Mouse (Mus musculus): Measurements from ENCODE around the gene Pkn1. TPM values are rescaled to one million over a fixed set of nuclear protein-coding genes. Genes with fewer than 3 reads are reported as not detected.

Pkn1 gene
- 18.9 and 25.5 TPM in 2 replicates for polyA plus RNA-seq (2015; fragmentation: Nextera tagmentation; extraction: Ambion mirVana)

DNA sequence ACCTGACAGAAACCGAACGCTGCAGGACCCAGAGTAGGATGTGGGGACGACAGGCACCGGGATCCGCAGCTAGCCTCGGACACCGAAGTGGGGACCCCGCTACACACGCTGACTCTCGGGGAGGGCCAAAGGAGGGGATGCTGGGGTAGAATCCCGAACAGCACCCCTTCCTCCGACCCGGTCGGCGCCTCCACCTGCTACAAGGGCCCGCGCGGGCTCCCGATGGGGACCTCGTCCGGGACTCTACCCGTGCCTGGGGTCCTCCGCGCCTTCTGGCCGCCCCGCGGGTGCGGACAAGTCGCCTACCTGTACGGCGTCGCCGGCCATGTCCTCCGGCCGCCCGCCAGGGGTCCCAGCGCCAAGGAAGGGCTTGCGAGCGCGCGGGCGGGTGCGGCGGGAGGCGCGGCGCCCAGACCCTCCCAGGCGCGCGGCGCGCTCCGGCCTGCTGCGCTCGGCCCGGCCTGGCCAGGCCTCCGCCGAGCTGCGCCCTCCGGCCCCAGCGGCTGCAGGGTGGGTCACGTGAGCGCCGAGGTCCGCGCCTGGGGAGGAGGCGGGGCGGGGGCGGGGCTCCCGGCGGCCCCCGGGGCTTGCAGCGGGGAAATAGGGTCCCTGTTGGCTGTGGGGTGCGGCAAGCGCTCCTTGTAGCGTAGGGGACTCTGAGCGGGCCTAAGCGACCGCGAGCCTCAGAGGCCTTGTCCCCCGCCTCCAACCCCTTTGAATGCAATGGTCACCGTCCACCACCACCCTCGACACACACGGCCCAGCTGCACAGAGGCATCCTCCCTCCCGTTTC lies at the start of gene Pkn1:
Gene Pkn1, minus strand, starts transcription at position 519 of the 793 bp plus-strand sequence.

DNA sequence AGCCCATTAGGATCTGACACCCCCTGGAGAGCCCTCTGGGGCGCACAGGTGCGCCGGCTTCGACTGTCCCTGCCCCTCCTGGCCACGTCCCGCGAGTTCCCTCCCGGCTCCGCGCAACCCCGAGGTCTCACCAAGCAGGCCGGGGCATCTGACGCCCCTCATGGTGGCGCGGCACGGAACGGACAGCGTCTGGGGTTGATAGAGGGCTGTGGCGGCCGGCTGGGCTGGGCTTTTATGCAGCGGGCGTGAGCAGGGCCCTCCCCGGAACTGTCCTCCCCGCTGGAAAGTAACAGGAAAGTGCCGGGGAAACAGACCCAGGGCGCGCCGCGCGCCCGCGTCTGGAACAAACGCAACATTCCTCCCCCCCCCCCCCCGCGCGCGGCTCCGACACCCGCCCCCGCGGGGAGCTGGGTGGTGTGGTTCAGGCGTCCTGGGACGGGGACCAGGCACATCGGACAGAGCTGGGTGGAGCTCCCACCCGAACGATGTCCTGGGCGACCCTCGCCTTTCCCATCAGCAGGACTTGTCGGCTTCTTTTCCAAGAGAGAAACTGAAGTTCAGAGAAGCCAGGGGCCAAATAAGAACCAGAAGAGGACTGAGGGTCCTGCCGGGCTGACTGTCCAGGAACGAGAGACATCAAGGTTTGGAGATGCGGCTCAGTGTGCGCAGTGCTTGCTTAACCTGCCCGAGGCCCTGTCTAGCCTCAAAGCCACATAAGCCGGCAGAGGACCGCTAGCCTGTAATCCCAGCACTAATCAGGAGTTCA lies 42.2 kb upstream of the Pkn1 start, which contains the start of gene Adgre5:
Gene Adgre5, minus strand, starts transcription at position 351 of the 766 bp plus-strand sequence.

DNA sequence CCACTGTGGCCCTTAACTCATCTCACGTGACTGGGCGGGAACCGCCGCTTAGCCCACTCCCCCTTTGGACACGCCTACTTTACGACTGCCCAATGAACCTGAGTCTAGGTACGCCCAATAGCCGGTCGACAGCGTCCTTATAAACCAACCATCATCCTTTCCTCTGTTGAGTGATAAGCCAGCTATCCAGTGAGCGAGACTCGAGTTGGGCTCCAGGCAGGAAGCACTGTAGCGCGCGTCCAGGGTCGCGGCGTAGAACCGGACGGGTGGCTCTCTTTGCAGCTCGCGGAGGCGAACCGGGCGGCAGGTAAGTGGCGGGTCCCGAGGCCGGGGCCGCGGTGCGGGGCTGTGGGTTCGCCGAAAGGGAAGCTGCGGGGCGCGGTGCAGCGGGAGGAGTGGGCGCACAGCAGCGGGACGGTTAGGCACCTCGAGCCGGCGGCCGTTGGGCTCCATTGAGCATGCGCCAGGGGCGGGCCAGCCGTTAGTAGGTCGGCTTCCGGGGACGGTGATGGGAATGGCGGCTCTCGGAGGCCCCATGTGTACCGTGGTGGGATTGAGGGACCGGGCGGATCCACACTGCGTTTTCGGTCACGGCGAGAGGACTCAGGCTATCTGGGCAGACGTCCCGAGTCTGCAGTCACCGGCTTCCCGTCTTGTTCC lies 16.2 kb upstream of the Pkn1 start, which contains the start of gene Ddx39:
Gene Ddx39, plus strand, starts transcription at position 147 of the 660 bp plus-strand sequence.

DNA sequence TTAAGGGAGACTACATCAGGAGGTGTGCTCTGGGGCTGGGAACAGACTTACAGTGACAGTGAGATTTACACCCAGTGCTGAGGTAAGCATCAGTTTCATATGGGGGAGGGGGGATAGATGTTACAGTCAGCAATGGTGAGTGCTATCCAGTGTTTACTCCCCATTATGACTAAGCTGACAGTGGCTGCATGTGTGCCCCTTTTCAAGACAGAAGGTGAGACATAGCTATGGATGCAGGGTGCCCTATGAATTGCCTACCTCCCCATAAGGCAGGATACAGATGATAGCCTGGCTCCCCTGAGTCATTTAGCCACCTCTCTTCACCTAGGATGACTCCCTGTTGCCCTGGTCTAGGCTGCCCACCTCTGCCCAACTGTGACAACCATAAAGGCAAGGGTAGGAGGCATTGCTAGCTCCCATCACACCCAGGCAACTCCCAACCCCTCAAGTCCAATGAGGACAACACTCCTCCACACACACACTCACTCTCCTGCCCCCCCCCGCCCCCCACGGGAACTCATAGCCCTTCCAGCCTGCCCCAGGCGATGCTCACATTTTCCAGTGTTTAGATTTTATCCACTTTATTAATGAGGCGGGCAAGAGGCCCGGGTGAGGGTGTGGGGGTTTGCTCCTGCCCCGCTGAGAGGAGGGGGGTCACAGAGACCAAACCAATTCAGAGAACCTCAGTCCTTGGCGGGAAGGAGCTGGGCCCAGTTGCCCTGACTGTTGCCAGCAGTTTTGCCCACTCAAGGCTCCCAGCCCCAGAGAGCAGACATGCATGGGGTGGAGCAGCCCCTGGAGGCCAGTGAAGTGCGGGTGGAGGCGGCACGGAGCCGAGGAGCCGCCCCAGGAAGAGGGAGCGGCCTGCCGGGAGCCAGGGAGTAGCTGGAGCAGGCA lies 32.8 kb downstream of the Pkn1 start, which contains the start of gene Ptger1:
Gene Ptger1, plus strand, starts transcription at position 710 of the 897 bp plus-strand sequence.

DNA sequence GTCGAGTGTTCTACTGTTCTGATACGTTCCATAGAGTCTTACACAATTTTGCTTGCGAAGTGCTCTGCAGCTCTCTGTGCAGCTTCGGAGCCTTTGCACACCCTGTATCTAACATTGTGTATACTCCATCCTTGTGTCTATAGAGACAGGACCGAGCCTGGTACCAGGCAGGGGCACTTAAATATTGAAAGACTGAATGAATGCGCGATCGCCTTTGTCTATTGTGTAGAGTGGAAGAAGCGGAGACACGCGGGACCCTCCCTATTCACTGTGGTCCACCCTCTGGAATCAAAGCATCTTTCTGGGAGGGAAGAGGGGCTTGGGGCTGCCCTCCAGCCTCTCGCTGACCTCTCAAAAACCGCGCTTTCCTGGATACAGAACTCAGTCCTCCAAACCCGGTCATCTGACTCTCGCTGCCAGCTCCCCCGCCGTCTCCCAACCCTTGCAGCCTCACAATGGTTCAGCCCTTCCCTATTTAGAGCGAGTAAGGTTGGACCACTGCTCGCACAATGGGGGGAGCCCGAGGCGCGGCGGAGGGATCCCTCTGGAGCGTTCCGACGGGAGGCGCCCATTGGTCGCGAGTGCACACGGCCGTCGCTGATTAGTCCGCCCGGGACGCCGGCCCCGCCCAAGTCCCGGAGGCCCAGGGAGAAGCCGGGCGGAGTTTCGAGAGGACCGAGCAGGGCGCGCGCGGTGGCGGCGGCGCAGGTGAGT lies 46.8 kb downstream of the Pkn1 start, which contains the start of gene Gipc1:
Gene Gipc1, plus strand, starts transcription at position 648 of the 714 bp plus-strand sequence.

Other genes starting within 250 kb of the Pkn1 start
- 84.7 and 96.6 TPM in 2 replicates for gene Scoc, start 240.8 kb downstream of the Pkn1 start, polyA plus RNA-seq (2015; fragmentation: Nextera tagmentation; extraction: Ambion mirVana)
- not detected in 2 replicates for gene Olfr370, start 163.4 kb downstream of the Pkn1 start, polyA plus RNA-seq (2015; fragmentation: Nextera tagmentation; extraction: Ambion mirVana)
- 311 and 339 TPM in 2 replicates for gene Ndufb7, start 132.5 kb downstream of the Pkn1 start, polyA plus RNA-seq (2015; fragmentation: Nextera tagmentation; extraction: Ambion mirVana)
- 267 and 277 TPM in 2 replicates for gene Tecr, start 91.2 kb downstream of the Pkn1 start, polyA plus RNA-seq (2015; fragmentation: Nextera tagmentation; extraction: Ambion mirVana)
- 60.9 and 66.1 TPM in 2 replicates for gene Dnajb1, start 91.0 kb downstream of the Pkn1 start, polyA plus RNA-seq (2015; fragmentation: Nextera tagmentation; extraction: Ambion mirVana)
- 68.8 and 78.7 TPM in 2 replicates for gene Gipc1, start 46.5 kb downstream of the Pkn1 start, polyA plus RNA-seq (2015; fragmentation: Nextera tagmentation; extraction: Ambion mirVana)
- gene Ptger1, start 32.5 kb downstream of the Pkn1 start, polyA plus RNA-seq (2015; fragmentation: Nextera tagmentation; extraction: Ambion mirVana): 1.9 and 2.5 TPM in 2 replicates
- 211 and 226 TPM in 2 replicates for gene Ddx39, start 16.0 kb upstream of the Pkn1 start, polyA plus RNA-seq (2015; fragmentation: Nextera tagmentation; extraction: Ambion mirVana)
- 34.0 and 43.6 TPM in 2 replicates for gene Adgre5, start 42.1 kb upstream of the Pkn1 start, polyA plus RNA-seq (2015; fragmentation: Nextera tagmentation; extraction: Ambion mirVana)
- gene Adgrl1, start 200.9 kb upstream of the Pkn1 start, polyA plus RNA-seq (2015; fragmentation: Nextera tagmentation; extraction: Ambion mirVana): 4.6 and 7.3 TPM in 2 replicates

All from spleen, postnatal 0 days (tissue).